Mouse (Mus musculus): ENCODE results near the gene Prmt8. TPM values are rescaled to one million over a fixed set of nuclear protein-coding genes. Genes with fewer than 3 reads are reported as not detected.

The Prmt8 gene
- not detected for polyA plus RNA-seq (2017; shearing (Covaris generic))

GRCm38 (mm10) chr6:127769275-127770156 is at the start of gene Prmt8:
Gene Prmt8, minus strand, starts transcription at chr6:127769472.

Other genes starting within 250 kb of the Prmt8 start
- gene Cracr2a, start 208.1 kb downstream of the Prmt8 start, polyA plus RNA-seq (2017; shearing (Covaris generic)): 20.4 TPM
- not detected for gene Tspan11, start 118.1 kb upstream of the Prmt8 start, polyA plus RNA-seq (2017; shearing (Covaris generic))

Measured in naive thymus-derived CD4-positive, alpha-beta T cell, adult 5 months (primary cell).